Mouse (Mus musculus): Measurements from ENCODE around the gene Ica1.

DNA sequence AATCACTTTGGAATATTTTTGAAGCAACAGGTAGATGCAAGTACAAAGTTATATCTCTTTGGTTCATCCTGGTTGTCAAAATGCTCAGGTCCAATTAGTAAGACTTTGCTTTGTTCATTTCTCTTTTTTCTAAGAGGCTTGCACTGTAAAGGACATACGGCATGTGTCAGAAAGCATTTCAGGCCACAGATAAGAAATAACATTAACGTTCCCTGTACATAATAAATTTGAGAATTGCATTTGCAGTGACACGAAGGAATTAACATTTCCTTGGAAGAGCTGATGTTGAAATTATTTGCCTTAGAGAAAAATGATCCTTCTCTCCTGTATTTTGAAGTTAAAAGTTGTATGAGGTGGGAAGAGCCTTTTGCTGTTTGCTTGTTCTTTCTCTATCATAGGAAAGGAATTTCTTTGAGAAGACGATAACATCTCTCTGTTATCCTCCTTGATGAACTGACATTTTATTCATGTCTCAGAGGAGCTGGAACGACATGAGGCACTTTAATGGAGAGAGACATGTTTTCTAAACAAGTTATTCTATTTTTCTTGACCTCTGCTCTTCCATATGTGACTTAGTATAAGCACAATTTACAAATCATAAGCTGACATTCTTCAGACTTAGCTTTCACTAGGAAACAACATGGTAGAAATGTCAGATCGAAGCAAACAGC lies 36.2 kb upstream of the Ica1 start:
- no peak for TF ChIP-seq POLR2A (IDR thresholded peaks at IDR 0.05; ENCODE audit: borderline replicate concordance, insufficient read depth, low read length)
- TF ChIP-seq CTCF (IDR thresholded peaks at IDR 0.05; ENCODE audit: borderline replicate concordance, insufficient read depth, low read depth, low read length), result no peak

Measured in cerebellum, adult 2 months (tissue).